Mouse (Mus musculus) frontal cortex, postnatal 10 days (tissue): ENCODE measurements at regions not wholly inside any gene's neighbourhood (a gene's known extent, or its start where the extent isn't known, plus 50 kb on each side); places are given as distances from the start of the nearest gene placed in this dataset.

Experiments
- DNase-seq, 2 experiments: peaks; one replicate each; pipeline ENCODE4 v3.0.0; 2022; ENCODE audit warnings: low spot score in 2 of 2, mixed read lengths in 1 of 2

DNA sequence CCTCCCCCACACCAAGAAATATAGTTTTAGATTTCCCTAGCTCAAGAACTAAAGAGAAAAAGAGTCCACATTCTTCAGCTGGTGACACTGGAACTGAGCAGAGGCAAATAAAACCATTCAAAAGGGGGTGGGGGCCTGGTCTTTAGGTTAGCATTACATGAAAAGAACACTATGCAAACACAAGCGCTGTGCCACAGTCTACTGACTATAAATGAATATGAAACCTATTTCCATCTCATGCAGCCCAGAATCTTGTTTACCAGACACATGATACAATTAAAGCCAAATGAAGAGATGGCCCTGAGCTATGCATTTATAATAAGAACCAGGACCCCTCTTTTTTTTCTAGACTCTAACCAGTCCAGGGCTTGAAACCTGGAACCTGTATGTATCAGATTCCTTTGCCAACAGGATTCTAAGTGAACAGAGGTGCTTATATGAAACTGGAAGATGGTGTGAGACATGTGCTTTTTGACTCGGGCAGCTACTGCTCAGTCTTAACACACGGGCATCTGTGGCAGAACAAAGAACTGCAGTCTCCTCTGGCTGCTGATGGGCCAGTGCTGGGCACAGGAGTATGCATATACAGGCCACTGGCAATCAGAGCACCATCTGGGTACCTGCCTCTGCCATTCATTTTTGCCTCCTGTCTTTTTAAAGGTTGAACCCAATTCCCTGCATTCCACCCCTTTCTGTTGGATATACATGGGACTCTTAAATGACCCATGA is 308.5 kb downstream of the Sox4 start:
- no peak for DNase-seq

DNA sequence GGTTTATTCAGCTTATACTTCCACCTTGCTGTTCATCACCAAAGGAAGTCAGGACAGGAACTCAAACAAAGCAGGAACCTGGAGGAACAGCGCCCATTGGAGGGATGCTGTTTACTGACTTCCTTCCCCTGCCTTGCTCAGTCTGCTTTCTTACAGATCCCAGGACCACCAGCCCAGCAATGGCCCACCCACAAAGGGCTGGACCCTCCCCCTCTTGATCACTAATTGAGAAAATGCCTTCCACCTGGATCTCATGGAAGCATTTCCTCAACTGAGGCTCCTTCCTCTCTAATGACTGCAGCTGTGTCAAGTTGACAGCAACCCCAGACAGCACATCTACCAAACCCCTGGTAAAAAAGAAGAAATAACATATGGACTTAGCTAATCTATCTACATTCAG is 312.7 kb downstream of the Sox4 start:
- no peak for DNase-seq

DNA sequence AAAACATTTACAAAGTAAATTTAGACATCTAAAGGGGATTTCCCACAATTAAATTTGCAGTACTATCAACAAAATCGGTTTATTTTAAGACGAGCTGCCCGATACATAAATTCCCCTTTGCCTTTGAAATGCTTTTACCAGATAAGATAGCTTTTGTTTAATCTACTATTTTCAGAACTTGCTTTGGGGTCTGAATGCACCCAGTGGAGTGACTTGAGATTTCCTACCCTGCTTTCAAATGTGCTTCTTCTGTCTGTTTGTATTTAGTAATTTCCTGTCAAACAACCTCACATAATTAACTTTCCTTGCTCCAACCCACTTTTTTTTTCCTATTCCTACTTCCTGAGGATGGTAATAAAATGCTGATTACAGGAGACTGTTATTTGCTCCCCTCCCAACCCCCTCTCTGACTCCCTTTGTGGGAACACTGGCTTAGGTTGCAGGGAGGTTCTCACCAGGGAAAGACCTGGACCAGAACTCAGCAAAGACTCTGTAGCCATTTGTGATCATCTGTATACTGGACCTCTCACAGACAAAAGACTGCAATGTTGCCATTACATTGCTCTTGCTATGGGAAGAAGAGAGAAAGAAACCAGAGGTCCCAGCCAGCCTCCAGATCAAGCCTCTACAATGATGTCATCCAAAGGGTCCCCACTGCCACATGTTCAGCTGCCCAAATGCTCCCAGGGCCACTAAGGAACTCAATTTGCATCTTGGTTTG is 318.1 kb downstream of the Sox4 start:
- no peak for DNase-seq

DNA sequence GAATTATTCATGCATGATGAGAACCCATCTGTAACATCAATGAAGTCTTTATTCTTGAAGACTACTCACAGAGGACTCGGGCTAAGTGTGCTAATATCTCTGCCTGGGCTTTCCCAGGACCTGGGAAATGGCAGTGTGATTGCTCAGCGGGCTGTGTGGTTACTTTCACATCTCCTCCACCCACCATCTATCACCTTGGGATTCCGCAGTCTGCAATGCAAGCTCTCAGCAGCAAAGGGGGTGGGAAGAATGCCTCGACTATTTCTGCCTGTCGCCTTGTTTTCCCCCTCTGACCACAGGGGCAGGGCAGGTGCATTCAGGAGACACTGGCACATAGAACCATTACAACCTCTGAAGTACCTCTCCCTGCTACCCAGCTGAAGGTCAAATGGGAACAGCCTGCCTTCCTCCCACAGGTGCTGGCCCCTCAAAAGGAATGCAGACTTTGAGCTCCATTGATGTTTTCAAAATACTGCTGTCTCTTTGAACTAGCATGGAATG is 319.9 kb downstream of the Sox4 start:
- no peak for DNase-seq

DNA sequence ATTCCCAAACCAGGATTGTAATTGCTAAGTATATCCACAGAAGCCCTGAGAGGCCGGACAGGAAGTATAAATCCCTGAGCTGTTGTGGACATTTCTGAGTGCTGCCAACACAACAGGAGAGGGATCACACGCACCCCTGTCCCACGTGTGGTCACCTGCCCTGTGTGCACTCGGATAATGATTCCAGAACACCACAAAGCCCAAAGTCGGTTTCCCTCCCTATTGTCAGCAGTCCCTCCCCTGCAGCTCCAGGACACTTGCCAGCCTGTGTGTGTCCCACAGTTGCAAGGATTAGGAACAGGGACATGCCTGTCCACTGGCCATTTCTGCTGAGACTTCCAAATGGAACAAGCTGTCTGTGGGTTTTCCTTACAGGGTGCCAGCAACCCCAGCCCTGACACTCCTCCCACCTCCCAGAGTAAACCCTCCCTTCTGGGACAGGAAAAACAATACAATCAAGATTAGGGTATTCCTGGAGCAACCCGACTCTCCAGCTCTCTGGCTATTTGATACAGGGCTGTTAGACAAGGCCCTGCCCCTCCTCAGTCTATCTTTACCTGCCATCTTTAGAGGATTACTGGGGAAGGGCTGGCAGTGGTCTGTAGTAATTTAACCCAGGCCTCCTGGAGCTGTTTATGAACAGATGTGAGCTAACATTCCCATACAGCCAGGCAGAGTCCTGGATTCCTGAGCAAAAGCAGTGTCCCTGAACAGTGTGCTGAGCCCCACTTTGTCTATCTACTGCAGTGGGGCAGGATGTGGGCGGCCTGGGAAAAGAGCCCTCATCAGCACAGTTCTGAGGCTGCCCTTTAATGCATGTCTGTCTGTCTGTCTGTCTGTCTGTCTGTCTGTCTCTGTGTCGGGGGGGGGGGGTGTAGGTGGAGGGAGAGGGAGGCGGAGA is 323.8 kb downstream of the Sox4 start:
- DNase-seq: no peak

DNA sequence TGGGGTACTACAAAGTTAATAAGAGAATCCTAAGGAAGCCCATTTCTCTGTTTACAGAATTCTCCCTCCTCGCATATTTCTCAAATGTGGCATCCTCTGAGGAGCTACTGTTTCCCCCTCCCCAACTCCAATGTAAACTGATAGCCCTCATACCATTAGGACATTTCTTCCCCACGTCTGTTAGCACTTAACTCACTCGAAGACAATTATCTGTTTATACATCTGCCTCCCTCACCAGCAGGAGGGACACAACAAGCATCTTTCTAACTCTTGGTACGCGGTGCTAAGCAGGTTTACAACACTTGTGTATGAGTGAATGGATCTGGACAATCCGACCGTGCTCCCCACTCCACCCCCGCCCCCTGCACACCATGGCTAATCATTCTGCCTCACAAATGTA is 324.8 kb downstream of the Sox4 start:
- DNase-seq: no peak

DNA sequence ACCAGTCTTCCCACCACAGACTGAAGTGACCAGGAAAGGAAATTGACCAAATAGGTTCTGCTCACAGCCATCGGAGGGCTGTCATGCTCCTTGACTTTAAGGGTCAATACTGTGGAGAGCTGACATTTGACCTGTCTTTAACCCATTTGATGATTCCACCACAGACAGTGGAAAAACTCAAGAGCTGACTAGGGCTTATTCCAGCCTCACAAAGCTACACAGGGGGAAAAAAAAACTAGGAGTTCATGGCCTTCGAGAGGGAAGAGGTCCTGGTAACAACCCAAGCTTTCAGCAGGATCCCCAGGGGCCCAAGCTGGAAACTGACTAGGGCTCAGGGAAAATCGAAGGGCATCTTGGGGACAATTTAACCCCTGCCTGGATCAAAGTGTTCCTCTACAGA is 334.6 kb downstream of the Sox4 start:
- no peak for DNase-seq

DNA sequence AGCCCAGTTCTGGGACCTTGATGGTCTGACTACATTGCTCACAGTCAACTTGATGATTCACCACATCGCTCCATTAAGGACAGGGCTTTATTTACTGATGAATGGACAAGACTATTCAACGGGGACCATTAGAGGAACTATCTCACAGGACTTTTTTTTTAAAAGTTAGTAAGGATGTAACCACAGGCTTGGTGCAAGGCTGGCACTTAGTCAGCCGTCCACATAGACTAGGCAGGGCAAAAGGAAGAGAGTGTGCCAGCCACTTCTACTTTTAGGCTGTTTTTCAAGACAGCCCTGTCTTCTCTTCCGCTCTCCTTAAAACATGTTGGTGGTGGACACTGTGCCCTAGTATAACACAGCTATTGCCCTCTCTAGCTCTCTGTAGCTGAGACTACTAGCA is 336.0 kb downstream of the Sox4 start:
- peak in 1 of 2 experiments; percentile 18 for DNase-seq

DNA sequence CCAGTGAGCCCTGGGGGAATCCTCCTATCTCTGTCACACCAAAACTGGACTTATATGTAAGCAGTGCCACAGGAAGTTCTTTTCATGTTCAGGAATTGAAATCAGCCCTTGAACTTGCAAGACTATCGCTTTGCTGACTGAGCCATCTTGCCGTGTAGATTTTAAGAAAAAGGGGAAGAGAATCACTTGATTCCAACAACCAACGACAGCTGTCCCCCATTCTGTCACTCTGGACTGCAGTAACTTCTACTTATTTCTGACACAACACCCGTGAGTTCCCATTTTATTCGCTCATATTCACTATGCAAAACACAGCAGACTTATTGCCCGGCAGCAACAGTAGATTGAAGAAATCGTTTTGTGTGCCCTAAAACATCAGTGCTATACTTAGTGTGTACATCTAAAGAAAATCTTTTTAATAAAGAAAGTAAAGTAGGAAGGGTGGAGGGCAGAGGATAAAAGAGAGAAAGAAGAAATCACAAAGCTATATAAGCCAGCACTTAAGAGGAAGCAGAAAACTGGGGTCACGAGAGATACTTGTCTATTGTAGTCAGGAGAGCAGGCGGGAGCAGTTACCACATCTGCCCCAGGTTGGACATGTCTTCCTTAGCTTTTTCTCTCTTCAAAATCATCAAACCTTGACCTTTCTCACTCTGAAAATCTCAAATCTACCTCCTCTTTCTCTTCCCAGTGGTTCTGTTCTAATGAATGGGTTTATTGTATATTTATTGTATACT is 336.7 kb downstream of the Sox4 start:
- no peak for DNase-seq

DNA sequence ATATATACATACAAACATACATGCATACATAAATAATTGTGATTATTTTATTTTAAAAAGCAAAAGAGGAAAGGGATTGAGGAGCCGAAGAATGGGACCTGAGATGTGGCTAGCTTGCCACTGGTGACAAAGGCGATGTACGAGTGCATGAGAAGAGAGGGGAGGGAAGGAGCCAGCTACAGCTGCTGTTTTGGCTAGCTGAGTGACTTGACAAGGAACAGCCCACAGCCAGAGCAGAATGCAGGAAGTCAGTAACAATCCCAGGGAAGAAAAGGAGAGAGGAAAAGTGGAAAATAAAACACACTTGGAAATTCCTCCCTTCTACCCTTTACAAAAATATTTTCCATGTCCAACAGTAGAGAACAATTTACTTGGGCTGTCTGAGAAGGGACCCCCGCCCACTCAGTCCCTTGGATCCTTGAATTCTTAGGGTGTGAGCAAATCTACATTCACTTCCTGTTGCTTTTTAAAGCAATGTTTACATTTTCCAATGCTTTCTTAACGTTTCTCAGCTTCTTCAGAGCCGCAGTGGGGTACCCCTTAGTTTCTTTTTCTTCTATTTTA is 345.9 kb downstream of the Sox4 start:
- no peak for DNase-seq

DNA sequence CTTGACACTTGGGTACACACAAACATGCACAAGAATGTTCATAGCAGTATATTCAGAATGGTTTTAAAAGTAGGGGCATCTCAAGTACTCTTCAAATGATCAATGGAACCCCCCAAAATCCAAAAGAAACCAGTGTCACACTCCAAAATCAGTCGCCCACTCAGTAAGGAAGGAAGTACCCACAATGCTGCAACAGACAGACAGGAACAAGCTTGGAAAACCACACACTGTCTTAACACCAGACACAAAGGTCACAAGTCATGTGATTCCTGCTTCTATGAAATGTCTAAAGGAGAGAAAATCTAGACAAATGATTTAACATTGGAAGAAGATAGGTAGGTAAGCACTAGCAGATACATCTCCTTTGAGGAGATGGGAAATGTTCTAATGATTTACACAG is 346.9 kb downstream of the Sox4 start:
- DNase-seq: no peak

DNA sequence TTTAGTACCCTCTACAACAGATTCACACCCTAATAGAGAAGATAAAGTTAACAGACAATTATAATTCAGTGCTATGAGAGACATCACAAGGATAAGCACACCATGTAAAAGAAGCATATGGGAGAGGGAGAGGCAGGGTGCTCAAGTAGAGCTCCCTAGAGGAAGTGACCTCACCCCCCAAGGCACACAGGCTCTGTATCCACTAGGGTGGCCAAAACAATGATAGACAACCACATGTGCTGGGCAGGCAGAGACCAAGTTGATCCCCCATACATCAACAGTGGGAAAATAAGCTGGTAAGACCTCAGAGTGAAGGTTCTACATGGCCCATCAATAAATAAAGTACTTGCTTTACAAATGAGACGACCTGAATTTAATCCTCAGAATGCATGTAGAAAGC is 347.7 kb downstream of the Sox4 start:
- DNase-seq: no peak

DNA sequence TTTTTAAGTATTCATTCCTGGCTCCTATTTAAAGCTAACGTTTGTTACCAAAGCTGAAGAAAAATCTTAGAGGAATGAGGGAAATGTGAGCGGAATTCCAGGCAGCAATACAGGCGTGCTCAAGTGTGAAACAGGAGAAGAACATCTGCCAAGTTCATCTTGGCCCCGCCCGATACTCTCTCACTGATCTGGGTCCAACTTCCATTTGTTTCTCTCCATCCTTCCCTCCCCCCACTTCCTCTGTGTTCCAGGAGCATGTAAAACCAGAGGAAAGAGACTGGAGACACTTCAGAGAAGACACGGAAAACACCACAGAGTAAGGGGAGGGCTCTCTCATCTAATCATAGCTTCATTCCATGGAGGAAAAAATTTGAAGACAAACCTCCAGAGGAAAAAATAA is 346.7 kb downstream of the Gm11361 start:
- peak in 1 of 2 experiments; percentile 11 for DNase-seq

DNA sequence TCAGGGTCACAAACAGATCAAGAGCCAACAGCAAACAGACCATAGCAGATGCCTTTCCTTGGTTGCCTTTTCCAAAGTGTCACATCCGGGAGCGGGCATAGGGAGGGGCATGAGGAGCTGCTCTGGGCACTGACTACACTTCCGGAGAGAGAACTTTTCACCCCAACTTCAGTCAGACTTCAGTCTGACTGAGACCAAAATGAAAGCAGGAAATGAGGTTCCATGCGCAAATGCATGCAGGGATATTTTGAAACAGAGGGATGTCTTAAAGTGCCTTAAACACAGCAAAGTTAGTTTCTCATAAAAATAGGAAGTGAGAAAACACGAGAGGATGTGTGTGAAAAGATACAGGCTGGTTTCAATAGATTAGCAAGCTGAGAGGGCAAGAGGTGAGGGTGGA is 343.5 kb downstream of the Gm11361 start:
- DNase-seq: no peak

DNA sequence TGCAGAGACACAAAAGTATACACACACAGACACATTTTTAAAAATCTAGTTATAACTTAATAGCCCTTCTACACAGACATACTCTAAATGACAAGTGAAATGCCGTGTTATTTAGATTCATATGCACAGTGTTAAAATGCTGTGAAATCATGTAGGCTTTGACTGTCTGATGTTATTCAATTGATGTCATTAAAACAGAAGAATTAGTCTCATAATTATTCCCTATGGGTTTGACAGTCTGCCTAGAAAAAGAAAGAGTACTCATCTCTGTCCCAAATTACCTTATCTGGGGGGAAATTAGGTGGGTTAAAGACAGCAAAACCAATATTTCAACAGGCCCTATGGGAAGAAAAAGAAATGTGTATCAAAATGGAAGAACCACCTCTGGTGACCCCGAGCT is 339.0 kb downstream of the Gm11361 start:
- no peak for DNase-seq

DNA sequence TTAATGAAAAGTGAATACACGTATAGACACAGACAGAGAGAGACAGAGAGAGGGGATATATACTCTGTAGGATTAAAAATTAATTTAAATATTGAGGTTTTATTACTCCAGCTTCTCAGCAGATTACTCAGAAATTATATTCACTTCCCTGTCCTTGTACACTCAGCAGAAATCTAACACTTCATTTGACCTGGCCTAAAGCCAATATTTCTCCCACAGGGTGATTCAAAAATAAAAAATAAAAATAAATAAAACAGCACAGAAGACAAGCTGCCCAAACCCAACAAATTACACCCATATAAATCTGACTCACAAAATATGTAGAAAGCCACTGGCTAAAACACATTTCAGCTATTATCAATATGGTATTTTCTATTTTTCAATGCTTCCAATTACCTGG is 334.8 kb downstream of the Gm11361 start:
- no peak for DNase-seq

DNA sequence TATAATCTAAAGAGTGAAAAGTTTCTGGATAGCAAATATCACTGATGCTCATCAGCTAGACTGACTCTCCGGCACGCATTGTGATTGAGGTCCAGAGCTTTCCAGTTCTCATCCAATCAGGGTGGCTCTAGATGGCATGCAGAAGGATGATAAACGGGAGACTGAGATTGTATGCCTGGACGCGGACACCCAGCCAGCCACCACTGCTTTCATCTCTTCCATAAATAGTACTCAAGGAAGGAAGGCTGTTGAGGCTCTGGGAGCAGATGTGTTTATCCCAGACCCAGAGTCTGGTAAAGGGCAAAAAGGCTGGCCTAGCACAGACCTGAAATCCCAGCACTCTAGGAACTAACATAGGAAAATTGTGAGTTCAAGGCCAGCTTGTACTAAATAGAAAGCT is 330.6 kb downstream of the Gm11361 start:
- DNase-seq: no peak

DNA sequence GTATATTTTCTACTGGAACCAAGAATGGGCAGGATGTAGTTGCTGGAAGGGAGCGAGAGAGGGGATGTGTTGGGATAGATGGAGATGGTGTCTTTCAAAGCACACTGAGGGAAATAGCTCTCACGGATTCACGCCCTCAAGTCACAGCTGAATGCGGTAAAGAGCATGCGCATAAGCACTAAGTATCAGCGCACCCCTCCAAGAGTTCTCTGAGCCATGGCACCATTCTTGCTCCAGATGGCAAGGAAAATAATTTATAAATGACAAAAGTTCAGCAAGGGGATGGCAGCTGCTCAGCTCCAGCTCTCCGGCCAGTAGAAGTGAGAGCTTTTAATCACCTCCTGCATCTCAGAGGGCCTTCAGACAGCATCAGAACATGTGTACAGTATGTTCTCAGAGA is 329.4 kb downstream of the Gm11361 start:
- DNase-seq: no peak

DNA sequence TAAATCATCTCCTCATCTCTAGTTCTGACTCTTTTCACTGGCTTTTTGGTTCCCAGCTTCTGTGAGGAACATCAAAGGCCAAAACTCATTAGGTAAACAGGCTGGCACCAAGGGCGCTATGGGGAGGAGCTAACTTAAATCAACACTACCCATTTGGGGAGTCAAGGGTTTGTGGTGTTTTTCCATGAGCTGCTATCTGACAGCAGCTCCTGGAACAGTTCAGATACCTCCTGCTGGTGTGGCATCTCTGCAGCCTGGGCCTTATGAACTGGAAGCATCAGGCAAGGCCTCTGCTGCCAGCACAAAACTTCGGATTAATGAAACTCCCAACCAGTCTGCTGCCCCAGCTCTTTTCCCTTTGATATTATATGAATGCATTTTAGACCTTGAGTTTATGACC is 328.8 kb downstream of the Gm11361 start:
- DNase-seq: no peak

DNA sequence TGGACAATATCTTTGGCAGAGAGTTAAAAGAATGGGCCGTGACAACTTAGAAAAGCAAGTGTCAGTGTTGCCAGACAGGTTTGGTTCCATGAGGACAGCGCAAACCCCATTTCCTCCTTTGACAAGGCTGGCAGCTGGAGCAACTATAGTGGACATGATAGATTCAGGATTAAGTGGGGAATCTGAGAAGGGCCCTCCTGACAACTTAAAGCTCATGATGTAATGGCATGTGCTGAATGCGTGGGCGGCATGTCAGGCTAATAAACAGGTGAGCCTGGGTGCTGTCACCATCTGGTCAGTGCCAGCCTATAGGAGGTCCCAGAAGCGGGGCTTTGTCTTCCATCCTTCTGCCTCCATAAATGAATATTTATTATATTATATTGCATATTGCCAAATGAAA is 326.3 kb downstream of the Gm11361 start:
- DNase-seq: no peak

DNA sequence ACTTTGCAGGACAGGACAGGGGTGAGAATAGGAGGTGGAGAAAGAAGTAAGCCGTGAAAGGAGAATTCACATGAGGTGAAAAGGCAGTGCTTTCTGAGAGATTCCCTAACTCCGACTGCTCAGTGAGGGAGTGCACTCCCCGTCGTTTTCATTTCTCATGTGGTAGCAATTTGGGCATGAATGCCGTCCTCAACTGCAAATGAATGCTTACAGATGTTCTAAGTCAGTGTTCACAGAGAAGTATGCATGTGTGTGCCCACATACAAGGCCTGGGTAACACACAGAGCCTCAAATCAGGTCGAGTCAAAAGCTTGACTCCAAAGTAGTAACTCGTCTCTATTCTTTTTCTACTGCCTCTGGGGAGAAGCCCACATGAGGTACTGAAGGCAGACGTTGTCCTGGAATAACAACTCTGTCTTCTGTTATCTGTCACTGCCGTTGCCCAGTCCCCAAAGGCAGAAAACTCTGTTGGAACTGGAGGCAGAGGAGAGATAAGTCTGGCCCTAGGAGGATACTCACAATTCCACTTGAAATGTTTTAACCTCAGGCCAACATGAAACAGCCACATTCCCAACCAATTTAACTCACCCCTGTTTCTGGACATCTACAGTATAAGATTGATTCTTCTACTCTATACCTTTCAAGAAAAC is 318.0 kb downstream of the Gm11361 start:
- DNase-seq: no peak
